In genomic region chr6:125620764-125621163, GRCm38 (mm10) we compare ENCODE assay signal across 9 mouse cellular contexts.
DNase-seq lines count a peak whose midpoint lies in the region; ATAC-seq and TF ChIP-seq lines count a peak whose summit lies in the region.
"Had no signal": no experiment of that assay in that cellular context is flagged by ENCODE, and none has a peak within 500 bp of the region (broad histone marks: within the 10 kb centered on the region; RNA-seq: fewer than 3 reads in every experiment).

No protein-coding gene starts in this region.

- intact Hi-C loops in heart, adult 2 months (cut with DNase I), result loop anchor here (5.0 to 10.0 kb wide), 4 partner anchors 334 to 852 kb away; partner anchors contain the start of gene Ntf3
- intact Hi-C loops in left cerebral cortex, postnatal 25 days (cut with DNase I), result loop anchor here (2.0 to 10.0 kb wide), 3 partner anchors 344 to 852 kb away; partner anchors contain the start of gene Ntf3

- no peak for TF ChIP-seq EP300 in heart, adult 2 months (IDR thresholded peaks at IDR 0.05; ENCODE audit: insufficient read depth, low read depth, low read length)
- TF ChIP-seq EP300 in ES-Bruce4 (IDR thresholded peaks at IDR 0.05; ENCODE audit: insufficient read depth, low read depth, low read length), result no peak

- DNase-seq in heart, adult 2 months, result no peak
- peak; percentile 52 for DNase-seq in embryonic facial prominence, embryonic 10.5 days (ENCODE audit: low spot score)
- peak; percentile 68 to 78 for DNase-seq in left cerebral cortex, postnatal 25 days (ENCODE audit: low spot score in 2 of 2)
- DNase-seq in urinary bladder, adult 18-20 months (ENCODE audit: low spot score in 2 of 2), result no peak
- no peak for DNase-seq in heart, embryonic 10.5 days (ENCODE audit: low spot score)

- no peaks in the 10 kb centered on the region for H3K4me1 ChIP-seq in heart, adult 2 months (ENCODE audit: control insufficient read depth, insufficient read depth, low read length)
- no peaks in the 10 kb centered on the region for H3K4me1 ChIP-seq in heart, embryonic 12.5 days (replicated peaks)
- H3K4me1 ChIP-seq in ES-Bruce4 (ENCODE audit: control insufficient read depth, insufficient read depth, low read length), result no peaks in the 10 kb centered on the region
- no peaks in the 10 kb centered on the region for H3K4me1 ChIP-seq in embryonic facial prominence, embryonic 10.5 days
- H3K4me1 ChIP-seq in small intestine, adult 2 months (ENCODE audit: control insufficient read depth, insufficient read depth, insufficient read length, low read length), result 0 out of 2 replicates have a peak, but pooled peaks cover 2% of the 10 kb centered on the region
- H3K4me1 ChIP-seq in heart, embryonic 10.5 days, result no peaks in the 10 kb centered on the region
- H3K4me1 ChIP-seq: heart, embryonic 15.5 days had no signal

- no peaks in the 10 kb centered on the region for H3K79me2 ChIP-seq in heart, adult 2 months (replicated peaks; ENCODE audit: control insufficient read depth, insufficient read depth, low read length)

- H3K4me3 ChIP-seq in heart, adult 2 months, result no peak overlapping the region
- H3K4me3 ChIP-seq in heart, embryonic 12.5 days, result no peak overlapping the region
- H3K4me3 ChIP-seq in ES-Bruce4 (ENCODE audit: low read depth, low read length), result no peak overlapping the region
- no peak overlapping the region for H3K4me3 ChIP-seq in embryonic facial prominence, embryonic 10.5 days
- H3K4me3 ChIP-seq in small intestine, adult 2 months (ENCODE audit: low read depth, low read length), result no peak overlapping the region
- H3K4me3 ChIP-seq in heart, embryonic 10.5 days, result no peak overlapping the region
- H3K4me3 ChIP-seq: heart, embryonic 15.5 days had no signal

- 43% methylated on average over 6 of the region's 6 CpGs for WGBS in heart, adult 2 months
- WGBS in heart, embryonic 12.5 days, result 42% methylated on average over 6 of the region's 6 CpGs
- 50% methylated on average over 6 of the region's 6 CpGs for WGBS in embryonic facial prominence, embryonic 10.5 days
- 36% methylated on average over 6 of the region's 6 CpGs for WGBS in small intestine, adult 2 months
- 46% methylated on average over 6 of the region's 6 CpGs for WGBS in heart, embryonic 10.5 days

- H3K9me3 ChIP-seq in heart, embryonic 12.5 days (replicated peaks), result no peaks in the 10 kb centered on the region
- H3K9me3 ChIP-seq in ES-Bruce4 (replicated peaks; ENCODE audit: control insufficient read depth, insufficient read depth, low read length, poor library complexity, severe bottlenecking), result no peaks in the 10 kb centered on the region
- no peaks in the 10 kb centered on the region for H3K9me3 ChIP-seq in embryonic facial prominence, embryonic 10.5 days
- H3K9me3 ChIP-seq in heart, embryonic 10.5 days, result no peaks in the 10 kb centered on the region
- H3K9me3 ChIP-seq: heart, embryonic 15.5 days had no signal

- no peak for ATAC-seq in heart, embryonic 12.5 days (ENCODE audit: insufficient number of reproducible peaks, low FRiP score)

- TF ChIP-seq POLR2A in heart, adult 2 months (IDR thresholded peaks at IDR 0.05; ENCODE audit: insufficient read depth, low read depth, low read length), result no peak
- no peak for TF ChIP-seq POLR2A in ES-Bruce4 (IDR thresholded peaks at IDR 0.05; ENCODE audit: insufficient read depth, low read length)
- TF ChIP-seq POLR2A in small intestine, adult 2 months (IDR thresholded peaks at IDR 0.05; ENCODE audit: low read depth, low read length), result no peak

- H3K27me3 ChIP-seq in heart, adult 2 months (ENCODE audit: control insufficient read depth, insufficient read depth, low read length), result no peaks in the 10 kb centered on the region
- peaks cover 8% of the 10 kb centered on the region; the same call in 1 of the 2 replicates for H3K27me3 ChIP-seq in heart, embryonic 12.5 days (replicated peaks)
- H3K27me3 ChIP-seq in ES-Bruce4 (ENCODE audit: control insufficient read depth, insufficient read depth, low read length, poor library complexity, severe bottlenecking), result no peaks in the 10 kb centered on the region
- H3K27me3 ChIP-seq in embryonic facial prominence, embryonic 10.5 days (replicated peaks; ENCODE audit: low read depth, poor library complexity, severe bottlenecking), result 0 out of 2 replicates have a peak, but pooled peaks cover 5% of the 10 kb centered on the region
- no peaks in the 10 kb centered on the region for H3K27me3 ChIP-seq in small intestine, adult 2 months (ENCODE audit: control insufficient read depth, insufficient read depth, low read length)
- H3K27me3 ChIP-seq in heart, embryonic 10.5 days (ENCODE audit: insufficient read depth, poor library complexity, severe bottlenecking), result no peaks in the 10 kb centered on the region
- H3K27me3 ChIP-seq: heart, embryonic 15.5 days had no signal

- no peak overlapping the region for H3K4me2 ChIP-seq in heart, embryonic 12.5 days
- H3K4me2 ChIP-seq: heart, embryonic 15.5 days had no signal

- peak; percentile 62 for TF ChIP-seq CTCF in heart, adult 2 months (IDR thresholded peaks at IDR 0.05)
- TF ChIP-seq CTCF in ES-Bruce4 (IDR thresholded peaks at IDR 0.05; ENCODE audit: low read depth, low read length), result peak; percentile 45
- TF ChIP-seq CTCF in small intestine, adult 2 months (IDR thresholded peaks at IDR 0.05; ENCODE audit: extremely low read depth, insufficient read length, insufficient replicate concordance, low read depth, low read length), result peak; percentile 48; the same call in 1 of the 2 replicates

- no peaks in the 10 kb centered on the region for H3K36me3 ChIP-seq in heart, adult 2 months (ENCODE audit: control insufficient read depth, insufficient read depth, low read length)
- no peaks in the 10 kb centered on the region for H3K36me3 ChIP-seq in heart, embryonic 12.5 days
- H3K36me3 ChIP-seq in ES-Bruce4 (ENCODE audit: control insufficient read depth, insufficient read depth, low read length, poor library complexity, severe bottlenecking), result no peaks in the 10 kb centered on the region
- H3K36me3 ChIP-seq in embryonic facial prominence, embryonic 10.5 days (replicated peaks), result no peaks in the 10 kb centered on the region
- H3K36me3 ChIP-seq in small intestine, adult 2 months (ENCODE audit: control insufficient read depth, insufficient read depth, low read length), result no peaks in the 10 kb centered on the region
- H3K36me3 ChIP-seq in heart, embryonic 10.5 days, result peaks cover 3% of the 10 kb centered on the region; the same call in 1 of the 2 replicates
- H3K36me3 ChIP-seq: heart, embryonic 15.5 days had no signal

- H3K9ac ChIP-seq in heart, adult 2 months (ENCODE audit: low read depth, low read length), result no peak overlapping the region
- H3K9ac ChIP-seq in heart, embryonic 12.5 days, result no peak overlapping the region
- no peak overlapping the region for H3K9ac ChIP-seq in ES-Bruce4 (ENCODE audit: low read depth, poor library complexity, severe bottlenecking)
- H3K9ac ChIP-seq: heart, embryonic 15.5 days had no signal

- no peak overlapping the region for H3K27ac ChIP-seq in heart, adult 2 months
- H3K27ac ChIP-seq in heart, embryonic 12.5 days (ENCODE audit: poor library complexity, severe bottlenecking), result no peak overlapping the region
- H3K27ac ChIP-seq in ES-Bruce4 (ENCODE audit: insufficient read depth, low read length), result no peak overlapping the region
- no peak overlapping the region for H3K27ac ChIP-seq in embryonic facial prominence, embryonic 10.5 days (replicated peaks)
- no peak overlapping the region for H3K27ac ChIP-seq in small intestine, adult 2 months (ENCODE audit: insufficient read depth, low read depth, low read length)
- no peak overlapping the region for H3K27ac ChIP-seq in heart, embryonic 10.5 days
- H3K27ac ChIP-seq: heart, embryonic 15.5 days had no signal

Comparison
In these comparisons a context has a peak if more than half of its experiments do, and no peak if none do; other contexts are left out.
1. DNase-seq: peak in embryonic facial prominence, embryonic 10.5 days (single experiment) and left cerebral cortex, postnatal 25 days (2 of 2); none in heart, adult 2 months (0 of 2), urinary bladder, adult 18-20 months (0 of 2) and heart, embryonic 10.5 days (single experiment).
2. Peak in every context shown above with its lines, with median percentiles within 50 percentile points of each other: CTCF ChIP-seq.